Mouse (Mus musculus): ENCODE measurements around the gene Antxr1.

DNA sequence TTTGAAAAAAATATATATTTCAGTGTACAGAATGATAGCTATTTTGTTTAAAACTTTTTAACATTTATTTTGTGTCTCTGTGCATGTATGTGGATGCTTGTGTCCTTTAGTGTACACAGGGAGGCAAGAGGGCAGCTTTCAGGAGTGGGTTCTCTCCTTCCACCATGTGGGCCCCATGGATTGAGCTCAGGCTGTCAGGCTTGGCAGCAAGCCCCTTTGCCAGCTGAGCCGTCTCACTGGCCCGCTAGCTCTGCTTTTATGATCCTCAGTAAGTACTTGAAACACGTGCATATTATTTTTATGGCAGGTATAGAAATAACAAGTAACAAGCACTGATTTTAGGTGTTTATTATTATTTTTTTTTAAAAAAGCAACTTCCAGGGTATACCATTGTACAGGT, 202.1 kb downstream of the Antxr1 start:
- TF ChIP-seq EP300 (optimal IDR thresholded peaks at IDR 0.05) (no peak), CTCF (IDR thresholded peaks at IDR 0.05; ENCODE audit: low read depth) (no peak)

All from stomach, postnatal 0 days (tissue).